Comparison of ENCODE assay signal across 9 mouse cellular contexts in the genomic region with DNA sequence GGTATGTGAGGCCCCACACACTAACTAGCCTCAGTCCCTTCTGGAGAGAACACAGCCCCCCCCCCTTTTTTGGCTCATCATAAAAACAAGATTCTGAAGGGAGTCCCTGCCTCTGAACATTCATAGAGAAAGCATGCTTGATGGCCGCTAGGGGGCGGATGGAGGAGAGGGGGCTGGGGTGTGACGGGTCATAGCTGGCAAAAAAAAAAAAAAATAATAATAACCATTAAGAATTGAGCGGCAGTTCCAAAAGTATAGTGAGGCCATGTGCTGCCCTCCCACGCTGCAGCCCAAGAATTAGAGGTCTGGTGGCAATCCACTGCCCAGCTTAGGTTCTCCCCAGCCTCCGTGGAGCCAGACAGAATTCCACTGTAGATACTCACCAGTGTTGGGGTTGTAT. TPM values are rescaled to one million over a fixed set of nuclear protein-coding genes. Genes with fewer than 3 reads are reported as not detected.
DNase-seq lines count a peak whose midpoint lies in the region; ATAC-seq and TF ChIP-seq lines count a peak whose summit lies in the region.
"Had no signal": no experiment of that assay in that cellular context is flagged by ENCODE, and none has a peak within 500 bp of the region (broad histone marks: within the 10 kb centered on the region; RNA-seq: fewer than 3 reads in every experiment).

No protein-coding gene starts in this region.

- H3K4me1 ChIP-seq in cerebellum, adult 2 months (ENCODE audit: control insufficient read depth, insufficient read depth, low read length) = no peaks in the 10 kb centered on the region
- H3K4me1 ChIP-seq in liver, embryonic 16.5 days (ENCODE audit: control insufficient read depth, low read depth, low read length) = peaks cover 53% of the 10 kb centered on the region
- H3K4me1 ChIP-seq in neural tube, embryonic 15.5 days = peaks cover 9% of the 10 kb centered on the region; the same call in 1 of the 2 replicates
- H3K4me1 ChIP-seq: neural tube, embryonic 12.5 days had no signal

- ATAC-seq in liver, embryonic 16.5 days (ENCODE audit: low read depth) = no peak
- no peak for ATAC-seq in neural tube, embryonic 15.5 days (ENCODE audit: low FRiP score)

- H3K27ac ChIP-seq in cerebellum, adult 2 months (ENCODE audit: insufficient read depth, low read length) = no peak overlapping the region
- no peak overlapping the region for H3K27ac ChIP-seq in left cerebral cortex, adult 2 months
- peak overlapping the region; percentile 11; the same call in 1 of the 2 replicates for H3K27ac ChIP-seq in liver, embryonic 16.5 days (ENCODE audit: low read length)
- no peak overlapping the region for H3K27ac ChIP-seq in neural tube, embryonic 15.5 days (replicated peaks)
- H3K27ac ChIP-seq: neural tube, embryonic 12.5 days had no signal

- TF ChIP-seq CTCF in cerebellum, adult 2 months (IDR thresholded peaks at IDR 0.05; ENCODE audit: borderline replicate concordance, insufficient read depth, low read depth, low read length) = peak; percentile 42; the same call in 1 of the 2 replicates
- TF ChIP-seq CTCF in left cerebral cortex, adult 2 months (IDR thresholded peaks at IDR 0.05) = peak; percentile 45

- H3K4me2 ChIP-seq in liver, embryonic 16.5 days (ENCODE audit: low read depth, low read length) = no peak overlapping the region
- no peak overlapping the region for H3K4me2 ChIP-seq in neural tube, embryonic 15.5 days
- H3K4me2 ChIP-seq: neural tube, embryonic 12.5 days had no signal

- DNase-seq in cerebellum, adult 2 months = no peak
- DNase-seq in cerebellum, adult 11 months = no peak
- no peak for DNase-seq in left cerebral cortex, adult 2 months (ENCODE audit: extremely low spot score in 1 of 2, low spot score in 2 of 2)
- no peak for DNase-seq in left cerebral cortex, adult 8-10 months (ENCODE audit: low spot score in 2 of 2)
- DNase-seq in c-Kit-positive CD71-positive TER-119-positive erythroid progenitor cells, embryonic 14.5 days (ENCODE audit: low spot score) = peak; percentile 72
- no peak for DNase-seq in right cerebral cortex, postnatal 14 days

- H3K9me3 ChIP-seq in liver, embryonic 16.5 days (replicated peaks; ENCODE audit: control insufficient read depth, low read length) = no peaks in the 10 kb centered on the region
- no peaks in the 10 kb centered on the region for H3K9me3 ChIP-seq in neural tube, embryonic 15.5 days (replicated peaks)
- H3K9me3 ChIP-seq: neural tube, embryonic 12.5 days had no signal

- no peak overlapping the region for H3K9ac ChIP-seq in liver, embryonic 16.5 days (ENCODE audit: low read depth, low read length)
- no peak overlapping the region for H3K9ac ChIP-seq in neural tube, embryonic 15.5 days (replicated peaks)
- H3K9ac ChIP-seq: neural tube, embryonic 12.5 days had no signal

- no peak overlapping the region for H3K4me3 ChIP-seq in cerebellum, adult 2 months (replicated peaks; ENCODE audit: insufficient read depth, low read depth, low read length)
- H3K4me3 ChIP-seq in left cerebral cortex, adult 2 months = no peak overlapping the region
- H3K4me3 ChIP-seq in liver, embryonic 16.5 days (ENCODE audit: low read depth, low read length) = no peak overlapping the region
- no peak overlapping the region for H3K4me3 ChIP-seq in neural tube, embryonic 15.5 days (replicated peaks)
- H3K4me3 ChIP-seq: neural tube, embryonic 12.5 days had no signal

- intact Hi-C loops in left cerebral cortex, adult 2 months (cut with DNase I) = loop anchor here (5.0 kb wide), 1 partner anchor 53 kb away; no protein-coding TSS in a partner anchor

- peaks cover 25% of the 10 kb centered on the region for H3K36me3 ChIP-seq in liver, embryonic 16.5 days (ENCODE audit: control insufficient read depth, insufficient read depth)
- peaks cover 10% of the 10 kb centered on the region; the same call in 1 of the 2 replicates for H3K36me3 ChIP-seq in neural tube, embryonic 15.5 days

- WGBS in cerebellum, adult 2 months = 47% methylated on average over 6 of the region's 6 CpGs
- WGBS in liver, embryonic 16.5 days (ENCODE audit: insufficient replicate concordance) = 33% methylated on average over 6 of the region's 6 CpGs
- 64% methylated on average over 6 of the region's 6 CpGs for WGBS in neural tube, embryonic 15.5 days

- no peaks in the 10 kb centered on the region for H3K27me3 ChIP-seq in cerebellum, adult 2 months (ENCODE audit: control insufficient read depth, insufficient read depth, low read length)
- no peaks in the 10 kb centered on the region for H3K27me3 ChIP-seq in liver, embryonic 16.5 days (ENCODE audit: control insufficient read depth, insufficient read depth, low read depth, low read length)
- no peaks in the 10 kb centered on the region for H3K27me3 ChIP-seq in neural tube, embryonic 15.5 days (replicated peaks)
- H3K27me3 ChIP-seq: neural tube, embryonic 12.5 days had no signal

- TF ChIP-seq POLR2A in cerebellum, adult 2 months (IDR thresholded peaks at IDR 0.05; ENCODE audit: borderline replicate concordance, insufficient read depth, low read length) = no peak

RNA-seq across cellular contexts. Expression of gene Emilin2, which starts 57.0 kb away (rescaled TPM):
- 3.7 and 4.5 TPM in 2 replicates for polyA plus RNA-seq in cerebellum, adult 2 months (2012; rRNA removed)
- total RNA-seq in left cerebral cortex, adult 2 months (2021) = 1 to 10 TPM; 1.7 to 2.0 TPM
- total RNA-seq in left cerebral cortex, adult 8-10 months (2022) = 1 to 10 TPM; 2.6 to 5.2 (median 3.7) TPM
- polyA plus RNA-seq in liver, embryonic 16.5 days (2015; fragmentation: Nextera tagmentation; extraction: Ambion mirVana) = 18.5 and 20.0 TPM in 2 replicates
- polyA plus RNA-seq in neural tube, embryonic 15.5 days (2015; fragmentation: Nextera tagmentation; extraction: Ambion mirVana) = 2.8 and 4.0 TPM in 2 replicates
